Mouse (Mus musculus): Measurements from ENCODE around the gene Ablim1. TPM values are rescaled to one million over a fixed set of nuclear protein-coding genes. Genes with fewer than 3 reads are reported as not detected.

The Ablim1 gene
- total and polyA plus RNA-seq, 2 experiments from 2014 or later, result 50.7 to 81.2 TPM

DNA sequence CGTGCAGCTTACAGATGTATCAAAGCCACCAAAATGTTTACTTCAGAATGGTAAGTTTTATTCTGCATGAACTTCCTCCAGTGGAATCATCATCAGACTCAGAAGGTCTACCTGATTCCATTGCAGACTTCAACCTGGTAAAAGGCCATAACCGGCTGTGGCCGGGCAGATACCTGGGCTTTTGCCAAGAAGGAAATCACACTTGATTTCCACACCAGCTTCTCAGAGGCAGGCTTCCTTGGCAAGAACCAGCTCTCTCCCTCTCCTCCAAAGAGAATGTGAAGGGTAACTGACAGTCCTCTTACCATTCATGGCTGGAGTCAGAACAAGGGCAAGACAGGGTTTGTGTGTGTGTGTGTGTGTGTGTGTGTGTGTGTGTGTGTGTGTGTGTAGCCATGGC, 171.1 kb downstream of the Ablim1 start:
- Histone ChIP-seq H3K27ac (ENCODE audit: low read depth, low read length) (no peak overlapping the region), H3K4me2 (ENCODE audit: low read depth, low read length, poor library complexity, severe bottlenecking) (no peak overlapping the region), H3K4me1 (ENCODE audit: insufficient read depth, low read length) (no peaks in the 10 kb centered on the region), H3K4me3 (ENCODE audit: low read depth, low read length) (no peak overlapping the region), H3K36me3 (ENCODE audit: insufficient read depth, low read length) (no peaks in the 10 kb centered on the region), H3K9me3 (ENCODE audit: low read length) (no peaks in the 10 kb centered on the region), H3K9ac (replicated peaks; ENCODE audit: low read length, poor library complexity, severe bottlenecking) (no peak overlapping the region), H3K27me3 (ENCODE audit: insufficient read depth, low read length) (no peaks in the 10 kb centered on the region)
- WGBS, result 80% methylated on average over 3 of the region's 3 CpGs
- no peak for TF ChIP-seq CTCF (IDR thresholded peaks at IDR 0.05)
- no peak for DNase-seq (ENCODE audit: low spot score)
- no peak for ATAC-seq (ENCODE audit: low FRiP score)

DNA sequence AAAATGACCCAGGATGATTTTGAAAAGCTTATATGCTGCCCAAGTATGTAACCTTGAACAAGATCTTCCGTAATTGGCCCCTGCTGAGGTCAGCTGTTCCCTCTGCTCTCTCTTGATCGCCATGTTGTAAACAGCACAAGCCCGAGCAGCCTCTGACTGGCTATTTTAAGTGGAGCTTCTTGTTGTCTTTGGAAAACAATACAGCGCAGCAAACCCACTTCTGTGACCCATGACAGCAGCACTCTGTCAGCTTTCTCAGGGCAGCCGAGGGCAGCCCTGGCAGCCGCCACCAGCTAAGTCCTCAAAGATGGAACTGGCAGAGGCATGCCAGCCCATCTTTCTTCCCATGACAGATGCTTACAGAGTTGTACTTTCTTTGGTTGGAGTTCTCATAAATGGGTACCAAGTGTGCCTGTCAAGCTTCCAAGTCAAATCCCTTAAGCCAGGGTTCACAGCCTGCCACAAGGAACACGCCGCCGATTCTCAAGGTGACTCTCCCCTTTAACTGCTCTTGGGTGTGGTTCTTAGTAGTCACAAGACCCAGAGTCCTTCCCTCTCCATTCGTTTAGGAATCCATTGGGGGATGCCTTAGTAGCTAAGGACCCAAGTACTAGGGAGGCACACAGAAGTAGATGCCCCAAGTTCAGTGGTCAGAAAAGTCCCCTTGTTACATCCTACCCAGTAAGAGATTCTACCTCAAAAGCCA, 172.8 kb downstream of the Ablim1 start:
- Histone ChIP-seq H3K9me3 (ENCODE audit: low read length) (no peaks in the 10 kb centered on the region), H3K4me3 (ENCODE audit: low read depth, low read length) (no peak overlapping the region), H3K4me2 (ENCODE audit: low read depth, low read length, poor library complexity, severe bottlenecking) (no peak overlapping the region), H3K27me3 (ENCODE audit: insufficient read depth, low read length) (no peaks in the 10 kb centered on the region), H3K36me3 (ENCODE audit: insufficient read depth, low read length) (no peaks in the 10 kb centered on the region), H3K9ac (replicated peaks; ENCODE audit: low read length, poor library complexity, severe bottlenecking) (no peak overlapping the region), H3K4me1 (ENCODE audit: insufficient read depth, low read length) (no peaks in the 10 kb centered on the region), H3K27ac (ENCODE audit: low read depth, low read length) (no peak overlapping the region)
- DNase-seq (ENCODE audit: low spot score) (no peak), ATAC-seq (ENCODE audit: low FRiP score) (no peak)
- TF ChIP-seq CTCF (IDR thresholded peaks at IDR 0.05), result no peak
- WGBS, result 79% methylated on average over 10 of the region's 10 CpGs

DNA sequence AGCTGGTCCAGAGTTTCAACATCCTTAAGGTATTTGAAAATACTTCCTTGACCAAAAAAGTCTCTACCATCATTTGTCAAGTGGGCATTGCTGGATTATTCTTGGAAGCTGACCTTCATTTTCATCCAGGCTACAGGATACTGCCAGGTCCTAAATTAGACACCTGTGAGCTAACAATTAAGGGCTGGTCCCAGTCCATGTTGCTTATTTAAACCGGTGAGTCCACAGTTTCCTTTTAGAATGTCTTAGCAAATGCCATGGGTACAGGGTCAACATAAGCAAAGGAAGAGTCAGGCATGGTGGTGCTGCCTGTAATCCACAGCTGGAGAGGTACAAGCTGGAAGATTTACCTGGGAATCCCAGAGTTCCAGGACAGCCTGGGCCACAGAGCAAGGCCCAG, 173.8 kb downstream of the Ablim1 start:
- Histone ChIP-seq H3K9ac (replicated peaks; ENCODE audit: low read length, poor library complexity, severe bottlenecking) (no peak overlapping the region), H3K9me3 (ENCODE audit: low read length) (no peaks in the 10 kb centered on the region), H3K27me3 (ENCODE audit: insufficient read depth, low read length) (no peaks in the 10 kb centered on the region), H3K27ac (ENCODE audit: low read depth, low read length) (no peak overlapping the region), H3K4me2 (ENCODE audit: low read depth, low read length, poor library complexity, severe bottlenecking) (no peak overlapping the region), H3K36me3 (ENCODE audit: insufficient read depth, low read length) (no peaks in the 10 kb centered on the region), H3K4me3 (ENCODE audit: low read depth, low read length) (no peak overlapping the region), H3K4me1 (ENCODE audit: insufficient read depth, low read length) (no peaks in the 10 kb centered on the region)
- ATAC-seq (ENCODE audit: low FRiP score) (no peak), DNase-seq (ENCODE audit: low spot score) (no peak)
- 84% methylated on average over 1 of the region's 1 CpGs for WGBS
- TF ChIP-seq CTCF (IDR thresholded peaks at IDR 0.05), result no peak

DNA sequence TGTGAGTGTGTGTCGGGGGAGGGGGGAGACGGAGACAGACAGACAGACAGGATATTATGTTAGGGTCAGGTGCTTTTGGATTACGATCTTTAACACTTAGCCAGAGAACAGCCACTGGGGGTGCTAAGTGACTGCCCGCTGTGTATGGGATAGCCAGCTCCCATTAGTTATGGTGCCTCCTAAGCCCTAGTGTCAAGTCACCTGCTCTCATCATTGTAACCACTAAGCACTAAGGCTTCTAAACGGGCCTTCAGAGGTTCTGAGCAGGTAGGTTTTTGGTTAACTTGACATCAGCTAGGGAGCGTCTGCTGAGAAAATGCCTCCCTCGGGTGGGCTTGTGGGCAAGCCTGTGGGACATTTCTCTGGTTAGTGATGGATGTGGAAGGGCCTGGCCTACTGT, 174.6 kb downstream of the Ablim1 start:
- Histone ChIP-seq H3K4me1 (ENCODE audit: insufficient read depth, low read length) (0 out of 2 replicates have a peak, but pooled peaks cover under 1% of the 10 kb centered on the region), H3K4me3 (ENCODE audit: low read depth, low read length) (no peak overlapping the region), H3K27ac (ENCODE audit: low read depth, low read length) (no peak overlapping the region), H3K9ac (replicated peaks; ENCODE audit: low read length, poor library complexity, severe bottlenecking) (no peak overlapping the region), H3K27me3 (ENCODE audit: insufficient read depth, low read length) (no peaks in the 10 kb centered on the region), H3K36me3 (ENCODE audit: insufficient read depth, low read length) (no peaks in the 10 kb centered on the region), H3K4me2 (ENCODE audit: low read depth, low read length, poor library complexity, severe bottlenecking) (no peak overlapping the region), H3K9me3 (ENCODE audit: low read length) (no peaks in the 10 kb centered on the region)
- 81% methylated on average over 7 of the region's 7 CpGs for WGBS
- TF ChIP-seq CTCF (IDR thresholded peaks at IDR 0.05), result no peak
- no peak for ATAC-seq (ENCODE audit: low FRiP score)
- no peak for DNase-seq (ENCODE audit: low spot score)

GRCm38 (mm10) chr19:57138909-57139617, 175.7 kb downstream of the Ablim1 start:
- peaks cover 6% of the 10 kb centered on the region; the same call in 1 of the 2 replicates for H3K4me1 ChIP-seq (ENCODE audit: insufficient read depth, low read length)
- ATAC-seq (ENCODE audit: low FRiP score) (no peak), DNase-seq (ENCODE audit: low spot score) (no peak)
- no peak overlapping the region for H3K9ac ChIP-seq (replicated peaks; ENCODE audit: low read length, poor library complexity, severe bottlenecking)
- no peak overlapping the region for H3K4me3 ChIP-seq (ENCODE audit: low read depth, low read length)
- no peaks in the 10 kb centered on the region for H3K9me3 ChIP-seq (ENCODE audit: low read length)
- H3K27ac ChIP-seq (ENCODE audit: low read depth, low read length), result no peak overlapping the region
- WGBS, result 81% methylated on average over 13 of the region's 13 CpGs
- no peaks in the 10 kb centered on the region for H3K27me3 ChIP-seq (ENCODE audit: insufficient read depth, low read length)
- H3K36me3 ChIP-seq (ENCODE audit: insufficient read depth, low read length), result no peaks in the 10 kb centered on the region
- H3K4me2 ChIP-seq (ENCODE audit: low read depth, low read length, poor library complexity, severe bottlenecking), result no peak overlapping the region
- no peak for TF ChIP-seq CTCF (IDR thresholded peaks at IDR 0.05)

DNA sequence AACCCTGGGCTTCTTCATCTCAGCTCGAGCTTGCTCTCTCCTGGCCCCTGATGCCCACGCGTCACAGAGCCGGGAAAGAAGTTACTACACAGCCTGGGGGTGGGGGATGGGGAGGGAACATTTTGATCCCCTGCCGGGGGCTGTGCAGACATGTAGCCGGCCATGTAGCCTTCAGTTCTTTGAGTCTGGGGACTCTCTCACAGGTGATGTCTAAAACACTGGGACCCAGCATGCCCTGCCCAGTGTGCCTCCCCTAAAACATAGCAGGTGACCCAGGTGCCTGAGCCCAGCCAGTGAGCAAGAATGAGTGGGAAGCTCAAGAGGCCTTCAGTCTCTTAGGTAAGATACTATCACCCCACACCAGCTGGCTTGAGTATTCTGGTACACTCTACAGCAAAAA, 176.2 kb downstream of the Ablim1 start:
- H3K9me3 ChIP-seq (ENCODE audit: low read length), result no peaks in the 10 kb centered on the region
- H3K27ac ChIP-seq (ENCODE audit: low read depth, low read length), result no peak overlapping the region
- no peaks in the 10 kb centered on the region for H3K27me3 ChIP-seq (ENCODE audit: insufficient read depth, low read length)
- TF ChIP-seq CTCF (IDR thresholded peaks at IDR 0.05), result no peak
- no peak overlapping the region for H3K4me3 ChIP-seq (ENCODE audit: low read depth, low read length)
- no peak for DNase-seq (ENCODE audit: low spot score)
- H3K4me1 ChIP-seq (ENCODE audit: insufficient read depth, low read length), result peaks cover 6% of the 10 kb centered on the region; the same call in 1 of the 2 replicates
- H3K36me3 ChIP-seq (ENCODE audit: insufficient read depth, low read length), result no peaks in the 10 kb centered on the region
- H3K4me2 ChIP-seq (ENCODE audit: low read depth, low read length, poor library complexity, severe bottlenecking), result no peak overlapping the region
- 39% methylated on average over 6 of the region's 6 CpGs for WGBS
- ATAC-seq (ENCODE audit: low FRiP score), result peak; percentile 29; the same call in 1 of the 2 replicates
- no peak overlapping the region for H3K9ac ChIP-seq (replicated peaks; ENCODE audit: low read length, poor library complexity, severe bottlenecking)
